Mouse (Mus musculus) ES-Bruce4 (cell line): ENCODE measurements around the gene Sp3. TPM values are rescaled to one million over a fixed set of nuclear protein-coding genes. Genes with fewer than 3 reads are reported as not detected.
A peak's percentile ranks its signal among the peaks of the same experiment; 100 is the strongest.

ENCODE experiments used
- H3K27ac ChIP-seq: 2 replicates; pipeline ENCODE4 v1.5.1; 2012; ENCODE audit warnings: low read length, inconsistent platforms; ENCODE audit not compliant: insufficient read depth
- H3K27me3 ChIP-seq: 2 replicates; pipeline ENCODE4 v1.6.1; 2012; ENCODE audit warnings: mild to moderate bottlenecking, low read length, inconsistent platforms; ENCODE audit not compliant: control insufficient read depth, poor library complexity, insufficient read depth, severe bottlenecking
- H3K36me3 ChIP-seq: 2 replicates; pipeline ENCODE4 v1.6.1; 2012; ENCODE audit warnings: inconsistent platforms, mild to moderate bottlenecking, low read length, moderate library complexity; ENCODE audit not compliant: control insufficient read depth, poor library complexity, insufficient read depth, severe bottlenecking
- H3K4me1 ChIP-seq: one replicate; pipeline ENCODE4 v1.8.1; 2011; ENCODE audit warnings: low read length; ENCODE audit not compliant: control insufficient read depth, insufficient read depth
- H3K4me3 ChIP-seq: 2 replicates; pipeline ENCODE4 v1.5.1; 2011; ENCODE audit warnings: low read depth, mild to moderate bottlenecking, low read length
- H3K9ac ChIP-seq: 2 replicates; pipeline ENCODE4 v1.6.1; 2012; ENCODE audit warnings: low read depth, mild to moderate bottlenecking, inconsistent platforms; ENCODE audit not compliant: poor library complexity, severe bottlenecking
- H3K9me3 ChIP-seq: replicated peaks from 2 replicates; pipeline ENCODE4 v1.6.1; 2012; ENCODE audit warnings: mild to moderate bottlenecking, low read length, inconsistent platforms; ENCODE audit not compliant: control insufficient read depth, poor library complexity, insufficient read depth, severe bottlenecking
- CTCF ChIP-seq: IDR thresholded peaks from one replicate; pipeline ENCODE4 v1.8.1; 2011; ENCODE audit warnings: low read depth, low read length
- EP300 ChIP-seq: IDR thresholded peaks from 2 replicates; pipeline ENCODE4 v1.6.1; 2011; ENCODE audit warnings: low read depth, low read length; ENCODE audit not compliant: insufficient read depth
- POLR2A ChIP-seq: IDR thresholded peaks from one replicate; pipeline ENCODE4 v1.8.1; 2011; ENCODE audit warnings: low read length; ENCODE audit not compliant: insufficient read depth
- polyA plus RNA-seq: library from polyadenylated mRNA; stranded (reverse); fragments of >200 nt; gene quantifications from 2 replicates; pipeline ENCODE4 v1.2.4, GENCODE M21; 2011; ENCODE audit warnings: low read depth; ENCODE audit not compliant: missing spikeins, insufficient read depth, insufficient read length

The Sp3 gene
- polyA plus RNA-seq, 1 experiment = 102 TPM

- Histone ChIP-seq H3K9me3 (peaks cover 13% of the 10 kb centered on the region), H3K4me3 (no peak overlapping the region), H3K27me3 (no peaks in the 10 kb centered on the region), H3K9ac (no peak overlapping the region), H3K36me3 (no peaks in the 10 kb centered on the region; the same call in 1 of the 2 replicates), H3K27ac (peak overlapping the region; percentile 72), H3K4me1 (peaks cover 9% of the 10 kb centered on the region)
- TF ChIP-seq EP300 = no peak
- TF ChIP-seq CTCF = no peak
- TF ChIP-seq POLR2A = no peak
Observed at GRCm38 (mm10) chr2:72985516-72985915, 5.3 kb upstream of the Sp3 start.

DNA sequence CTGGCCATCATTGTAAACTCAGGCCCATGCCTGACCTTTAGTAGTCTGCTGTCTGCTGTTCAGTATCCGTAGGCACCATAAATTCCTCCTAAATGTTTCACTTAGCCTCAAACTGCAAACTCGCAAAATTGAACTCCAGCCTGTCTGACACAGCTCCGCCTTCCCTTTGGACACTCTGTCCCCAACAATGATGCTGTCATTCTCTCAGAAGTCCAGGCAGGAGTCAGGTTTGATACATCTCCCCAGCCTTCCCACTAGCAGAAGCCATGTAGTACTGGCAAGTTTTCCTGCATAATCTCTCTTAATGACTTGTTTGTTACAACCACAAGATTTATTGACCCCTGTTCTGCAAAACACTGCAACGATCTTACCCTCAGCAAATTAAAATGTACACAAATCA lies 4.6 kb upstream of the Sp3 start:
- no peak overlapping the region; the same call in 1 of the 2 replicates for H3K27ac ChIP-seq
- H3K9ac ChIP-seq = no peak overlapping the region
- H3K4me3 ChIP-seq = no peak overlapping the region
- H3K27me3 ChIP-seq = no peaks in the 10 kb centered on the region
- peaks cover 9% of the 10 kb centered on the region for H3K4me1 ChIP-seq
- H3K9me3 ChIP-seq = peaks cover 13% of the 10 kb centered on the region
- no peaks in the 10 kb centered on the region; the same call in 1 of the 2 replicates for H3K36me3 ChIP-seq
- TF ChIP-seq CTCF (no peak), EP300 (no peak), POLR2A (no peak)

DNA sequence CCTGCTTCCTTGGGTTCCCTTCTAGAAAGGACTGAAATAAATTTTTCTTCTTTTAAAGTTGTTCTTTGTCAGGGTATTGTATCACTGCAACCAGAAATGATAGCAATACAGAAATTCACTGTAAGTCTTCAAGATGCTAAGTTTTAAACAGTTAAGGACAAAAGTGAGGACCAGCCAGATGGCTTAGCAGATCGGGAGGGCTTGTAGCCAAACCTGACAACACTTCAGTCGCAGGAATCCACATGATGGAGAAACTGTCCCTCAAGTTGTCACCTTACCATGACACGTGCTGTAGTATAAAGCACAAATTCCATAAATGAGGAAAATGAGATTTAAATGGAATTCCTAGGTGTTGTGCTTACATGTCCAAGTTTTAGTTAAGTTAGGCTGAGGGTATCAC lies 3.0 kb upstream of the Sp3 start:
- TF ChIP-seq EP300 (no peak), CTCF (no peak), POLR2A (no peak)
- Histone ChIP-seq H3K27ac (no peak overlapping the region), H3K9ac (no peak overlapping the region), H3K9me3 (peaks cover 1% of the 10 kb centered on the region), H3K4me1 (peaks cover 9% of the 10 kb centered on the region), H3K4me3 (no peak overlapping the region), H3K36me3 (no peaks in the 10 kb centered on the region; the same call in 1 of the 2 replicates), H3K27me3 (no peaks in the 10 kb centered on the region)

DNA sequence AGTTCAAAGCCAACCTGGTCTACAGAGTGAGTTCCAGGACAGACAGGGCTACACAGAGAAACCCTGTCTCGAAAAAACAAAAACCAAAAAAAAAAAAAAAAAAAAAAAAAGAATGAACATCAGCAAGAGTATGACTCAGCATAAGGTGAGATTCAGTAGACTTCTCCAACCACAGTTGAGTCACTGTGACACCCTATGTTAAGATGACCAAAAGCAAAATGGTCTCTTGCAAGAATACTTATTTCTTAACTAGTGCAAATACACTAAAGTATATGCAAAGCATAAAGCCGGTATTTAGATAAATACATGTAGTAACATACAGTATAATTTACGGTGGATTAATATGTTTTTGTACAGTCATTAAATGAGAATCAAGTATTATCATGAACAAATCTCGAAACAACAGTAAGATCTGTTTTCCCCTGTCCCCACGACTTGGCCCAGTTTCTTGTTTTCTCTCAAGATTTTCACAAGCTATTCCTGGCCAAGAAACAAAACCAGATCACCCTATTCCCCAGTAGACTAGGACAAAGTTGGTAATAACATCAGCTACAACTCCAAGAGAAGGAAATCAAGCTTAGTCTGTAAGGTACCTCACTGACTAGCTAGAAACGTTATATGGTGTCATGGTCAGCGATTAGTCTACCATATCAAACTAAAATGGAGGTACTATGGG lies 2.0 kb upstream of the Sp3 start:
- peak overlapping the region; percentile 84; the same call in 1 of the 2 replicates for H3K27ac ChIP-seq
- H3K4me3 ChIP-seq = no peak overlapping the region
- H3K36me3 ChIP-seq = peaks cover 2% of the 10 kb centered on the region
- no peaks in the 10 kb centered on the region for H3K9me3 ChIP-seq
- TF ChIP-seq POLR2A (no peak), EP300 (no peak), CTCF (no peak)
- no peak overlapping the region for H3K9ac ChIP-seq
- H3K27me3 ChIP-seq = no peaks in the 10 kb centered on the region
- peaks cover 10% of the 10 kb centered on the region for H3K4me1 ChIP-seq

GRCm38 (mm10) chr2:72981441-72982109 lies 1.3 kb upstream of the Sp3 start:
- no peak overlapping the region for H3K4me3 ChIP-seq
- H3K27me3 ChIP-seq = no peaks in the 10 kb centered on the region
- TF ChIP-seq CTCF = no peak
- no peak for TF ChIP-seq EP300
- no peak for TF ChIP-seq POLR2A
- H3K36me3 ChIP-seq = peaks cover 7% of the 10 kb centered on the region
- H3K9ac ChIP-seq = peak overlapping the region; percentile 100
- no peaks in the 10 kb centered on the region for H3K9me3 ChIP-seq
- peak overlapping the region; percentile 84 for H3K27ac ChIP-seq
- peaks cover 11% of the 10 kb centered on the region for H3K4me1 ChIP-seq

- H3K4me3 ChIP-seq = peak overlapping the region; percentile 90
- peaks cover 11% of the 10 kb centered on the region for H3K4me1 ChIP-seq
- H3K9ac ChIP-seq = peak overlapping the region; percentile 100
- no peaks in the 10 kb centered on the region for H3K27me3 ChIP-seq
- H3K36me3 ChIP-seq = peaks cover 11% of the 10 kb centered on the region
- no peaks in the 10 kb centered on the region for H3K9me3 ChIP-seq
- peak overlapping the region; percentile 82 for H3K27ac ChIP-seq
- no peak for TF ChIP-seq POLR2A
- TF ChIP-seq CTCF = no peak
- no peak for TF ChIP-seq EP300
Observed at GRCm38 (mm10) chr2:72981075-72981420, 802 bp upstream of the Sp3 start.
